Mouse (Mus musculus) lung, postnatal 0 days (tissue): ENCODE measurements at regions not wholly inside any gene's neighbourhood (a gene's known extent, or its start where the extent isn't known, plus 50 kb on each side); places are given as distances from the start of the nearest gene placed in this dataset.
"Not testable (repeated sequence)": the region's sequence is repeated elsewhere in the genome, so short reads cannot be mapped to it uniquely, and the experiment has no call there.

Experiments
- ATAC-seq: fragments of 200-750 bp; cut with Nextera tagmentation; 2 replicates; pipeline ENCODE4 v1.8.0; 2017; ENCODE audit warnings: moderate library complexity
- DNase-seq: peaks from one replicate; pipeline ENCODE4 v3.0.0-alpha.2; 2016; ENCODE audit warnings: low spot score
- H3K27ac ChIP-seq: fragments of 300-500 bp; sonication (generic); 2 replicates; pipeline ENCODE4 v1.5.1; 2014; ENCODE audit warnings: antibody characterized with exemption, mild to moderate bottlenecking, low read length, mixed read lengths
- H3K27me3 ChIP-seq: fragments of 300-500 bp; sonication (generic); replicated peaks from 2 replicates; pipeline ENCODE4 v1.6.1; 2014; ENCODE audit warnings: low read length, mixed read lengths; ENCODE audit not compliant: insufficient read depth
- H3K36me3 ChIP-seq: fragments of 300-500 bp; sonication (generic); 2 replicates; pipeline ENCODE4 v1.6.1; 2014; ENCODE audit warnings: low read length, mixed read lengths; ENCODE audit not compliant: insufficient read depth
- H3K4me1 ChIP-seq: fragments of 300-500 bp; sonication (generic); 2 replicates; pipeline ENCODE4 v1.6.1; 2014; ENCODE audit warnings: antibody characterized with exemption, low read depth, low read length, mixed read lengths; ENCODE audit not compliant: insufficient read depth
- H3K4me2 ChIP-seq: fragments of 300-500 bp; sonication (generic); replicated peaks from 2 replicates; pipeline ENCODE4 v1.6.1; 2014; ENCODE audit warnings: low read depth, mild to moderate bottlenecking, low read length, moderate library complexity, mixed read lengths
- H3K4me3 ChIP-seq: fragments of 300-500 bp; sonication (generic); 2 replicates; pipeline ENCODE4 v1.5.1; 2014; ENCODE audit warnings: low read depth, low read length
- H3K9ac ChIP-seq: fragments of 300-500 bp; sonication (generic); replicated peaks from 2 replicates; pipeline ENCODE4 v1.6.1; 2014; ENCODE audit warnings: low read depth, mild to moderate bottlenecking
- H3K9me3 ChIP-seq: fragments of 300-500 bp; sonication (generic); 2 replicates; pipeline ENCODE4 v1.6.1; 2016; ENCODE audit warnings: low read length, mixed read lengths
- CTCF ChIP-seq: IDR thresholded peaks from 2 replicates; pipeline ENCODE4 v1.5.1; 2016; ENCODE audit warnings: antibody characterized with exemption, mild to moderate bottlenecking
- EP300 ChIP-seq: IDR thresholded peaks from 2 replicates; pipeline ENCODE4 v1.6.1; 2016; ENCODE audit warnings: antibody characterized with exemption, mild to moderate bottlenecking, control low read depth
- WGBS: fragments of 180-500 bp; shearing (Covaris S2); extraction: QIAGEN DNeasy Blood & Tissue Kit; methylation state at CpG from one replicate; pipeline ENCODE4 v1.1.7; 2014; 5-methylcytosine and 5-hydroxymethylcytosine counted together

- Histone ChIP-seq H3K4me2 (no peak overlapping the region), H3K27ac (no peak overlapping the region), H3K27me3 (no peaks in the 10 kb centered on the region), H3K4me1 (no peaks in the 10 kb centered on the region), H3K4me3 (no peak overlapping the region), H3K9me3 (no peaks in the 10 kb centered on the region), H3K36me3 (no peaks in the 10 kb centered on the region), H3K9ac (no peak overlapping the region)
- no peak for DNase-seq
- ATAC-seq: no peak
- no peak for TF ChIP-seq EP300
- TF ChIP-seq CTCF: no peak
These were observed 343.9 kb upstream of the Fam174a start for GRCm38 (mm10) chr1:94969543-94969942.

- no peaks in the 10 kb centered on the region for H3K4me1 ChIP-seq
- H3K9ac ChIP-seq: no peak overlapping the region
- H3K27me3 ChIP-seq: no peaks in the 10 kb centered on the region
- no peaks in the 10 kb centered on the region for H3K9me3 ChIP-seq
- WGBS: 33% methylated on average over 3 of the region's 3 CpGs
- no peak overlapping the region for H3K4me3 ChIP-seq
- H3K36me3 ChIP-seq: no peaks in the 10 kb centered on the region
- ATAC-seq (no peak), DNase-seq (no peak)
- no peak overlapping the region for H3K27ac ChIP-seq
- no peak overlapping the region for H3K4me2 ChIP-seq
- no peak for TF ChIP-seq EP300
- TF ChIP-seq CTCF: no peak
These were observed 343.2 kb upstream of the Fam174a start for GRCm38 (mm10) chr1:94970103-94970759.

GRCm38 (mm10) chr1:94993338-94993737, 320.1 kb upstream of the Fam174a start:
- DNase-seq (no peak), ATAC-seq (no peak)
- H3K4me2 ChIP-seq: no peak overlapping the region
- H3K4me1 ChIP-seq: no peaks in the 10 kb centered on the region
- no peaks in the 10 kb centered on the region for H3K36me3 ChIP-seq
- H3K9ac ChIP-seq: no peak overlapping the region
- no peaks in the 10 kb centered on the region for H3K27me3 ChIP-seq
- no peaks in the 10 kb centered on the region for H3K9me3 ChIP-seq
- TF ChIP-seq EP300 (no peak), CTCF (no peak)
- 41% methylated on average over 1 of the region's 1 CpGs for WGBS
- no peak overlapping the region for H3K27ac ChIP-seq
- no peak overlapping the region for H3K4me3 ChIP-seq

- Histone ChIP-seq H3K4me1 (no peaks in the 10 kb centered on the region), H3K27me3 (no peaks in the 10 kb centered on the region), H3K9ac (no peak overlapping the region), H3K36me3 (no peaks in the 10 kb centered on the region), H3K4me3 (no peak overlapping the region), H3K4me2 (no peak overlapping the region), H3K27ac (no peak overlapping the region), H3K9me3 (no peaks in the 10 kb centered on the region)
- ATAC-seq: no peak
- TF ChIP-seq CTCF (no peak), EP300 (no peak)
- DNase-seq: peak; percentile 5
- WGBS: 36% methylated on average over 4 of the region's 4 CpGs
These were observed 309.5 kb upstream of the Fam174a start for GRCm38 (mm10) chr1:95003900-95004299.

- TF ChIP-seq EP300 (no peak), CTCF (no peak)
- Histone ChIP-seq H3K9me3 (no peaks in the 10 kb centered on the region), H3K4me3 (no peak overlapping the region), H3K9ac (no peak overlapping the region), H3K4me1 (no peaks in the 10 kb centered on the region), H3K27ac (no peak overlapping the region), H3K36me3 (no peaks in the 10 kb centered on the region), H3K4me2 (no peak overlapping the region), H3K27me3 (no peaks in the 10 kb centered on the region)
- 95% methylated on average over 3 of the region's 3 CpGs for WGBS
- DNase-seq (no peak), ATAC-seq (no peak)
These were observed 282.8 kb upstream of the Fam174a start for GRCm38 (mm10) chr1:95030579-95030978.

GRCm38 (mm10) chr1:95033661-95034414, 279.6 kb upstream of the Fam174a start:
- H3K27me3 ChIP-seq, H3K27ac ChIP-seq, H3K4me2 ChIP-seq, H3K4me1 ChIP-seq, H3K9ac ChIP-seq, DNase-seq, H3K4me3 ChIP-seq, H3K36me3 ChIP-seq, H3K9me3 ChIP-seq, ATAC-seq: not testable (repeated sequence)
- WGBS: 38% methylated on average over 1 of the region's 1 CpGs
